Mouse (Mus musculus) heart, embryonic 14.5 days (tissue): ENCODE results near the gene Nr4a1. TPM values are rescaled to one million over a fixed set of nuclear protein-coding genes. Genes with fewer than 3 reads are reported as not detected.
A peak's percentile ranks its signal among the peaks of the same experiment; 100 is the strongest.

Source experiments
- ATAC-seq: fragments of 200-750 bp; cut with Nextera tagmentation; 2 replicates; pipeline ENCODE4 v1.8.0; 2017; ENCODE audit warnings: low read depth, moderate TSS enrichment; ENCODE audit not compliant: insufficient number of reproducible peaks, insufficient read depth, low FRiP score
- H3K27ac ChIP-seq, 2 experiments: fragments of 200-500 bp in 1 of 2; fragments of 300-500 bp in 1 of 2; sonication (generic) in 1 of 2; replicated peaks in 1 of 2; 2 replicates each; pipeline ENCODE4 v1.5.1; 2012 to 2014; ENCODE audit warnings: low read depth in 2 of 2, low read length in 2 of 2, control low read depth in 1 of 2, mild to moderate bottlenecking in 1 of 2, mixed read lengths in 1 of 2; ENCODE audit not compliant: control insufficient read depth in 1 of 2, insufficient read depth in 1 of 2
- H3K27me3 ChIP-seq: fragments of 300-500 bp; sonication (generic); 2 replicates; pipeline ENCODE4 v1.6.1; 2014; ENCODE audit warnings: mild to moderate bottlenecking, low read length, control low read depth; ENCODE audit not compliant: control insufficient read depth, insufficient read depth
- H3K36me3 ChIP-seq: fragments of 300-500 bp; sonication (generic); 2 replicates; pipeline ENCODE4 v1.6.1; 2014; ENCODE audit warnings: mild to moderate bottlenecking, control low read depth, low read length, mixed read lengths; ENCODE audit not compliant: control insufficient read depth, insufficient read depth
- H3K4me1 ChIP-seq, 2 experiments: fragments of 200-500 bp in 1 of 2; fragments of 300-500 bp in 1 of 2; sonication (generic) in 1 of 2; 2 replicates each; pipeline ENCODE4 v1.6.1; 2012 to 2014; ENCODE audit warnings: low read length in 2 of 2, control low read depth in 1 of 2, mixed read lengths in 1 of 2; ENCODE audit not compliant: control insufficient read depth in 2 of 2, insufficient read depth in 2 of 2
- H3K4me2 ChIP-seq: fragments of 300-500 bp; sonication (generic); 2 replicates; pipeline ENCODE4 v1.6.1; 2014; ENCODE audit warnings: mild to moderate bottlenecking, low read length
- H3K4me3 ChIP-seq, 2 experiments: fragments of 200-500 bp in 1 of 2; fragments of 300-500 bp in 1 of 2; sonication (generic) in 1 of 2; 2 replicates each; pipeline ENCODE4 v1.5.1; 2012 to 2014; ENCODE audit warnings: low read length in 2 of 2, mild to moderate bottlenecking in 2 of 2, control low read depth in 1 of 2, low read depth in 1 of 2, moderate library complexity in 1 of 2; ENCODE audit not compliant: control insufficient read depth in 1 of 2, insufficient read depth in 1 of 2
- H3K9ac ChIP-seq: fragments of 300-500 bp; sonication (generic); 2 replicates; pipeline ENCODE4 v1.6.1; 2014; ENCODE audit warnings: mild to moderate bottlenecking, low read length
- H3K9me3 ChIP-seq: fragments of 300-500 bp; sonication (generic); 2 replicates; pipeline ENCODE4 v1.6.1; 2016; ENCODE audit warnings: low read length, control low read depth; ENCODE audit not compliant: control insufficient read depth
- WGBS: fragments of 180-500 bp; shearing (Covaris S2); extraction: QIAGEN DNeasy Blood & Tissue Kit; methylation state at CpG from one replicate; pipeline ENCODE4 v1.1.7; 2014; 5-methylcytosine and 5-hydroxymethylcytosine counted together
- polyA plus RNA-seq: library from polyadenylated mRNA; unstranded; fragments of >200 nt; fragmentation: Nextera tagmentation; extraction: Ambion mirVana; gene quantifications from 2 replicates; pipeline ENCODE4 v1.2.1, GENCODE M21; 2014

Gene Nr4a1
- polyA plus RNA-seq, 1 experiment from 2014 or later: 6.6 TPM

GRCm38 (mm10) chr15:101241236-101241635 is 12.8 kb upstream of the Nr4a1 start:
- peak overlapping the region; percentile 21 to 27 for H3K4me3 ChIP-seq
- no peaks in the 10 kb centered on the region for H3K27me3 ChIP-seq
- 14% methylated on average over 9 of the region's 9 CpGs for WGBS
- H3K4me2 ChIP-seq: peak overlapping the region; percentile 60
- peak overlapping the region; percentile 62 for H3K9ac ChIP-seq
- peak; percentile 52 for ATAC-seq
- no peaks in the 10 kb centered on the region for H3K9me3 ChIP-seq
- H3K36me3 ChIP-seq: no peaks in the 10 kb centered on the region
- H3K27ac ChIP-seq: peak overlapping the region; percentile 99
- peaks cover 18 to 37% of the 10 kb centered on the region in 2 experiments for H3K4me1 ChIP-seq

DNA sequence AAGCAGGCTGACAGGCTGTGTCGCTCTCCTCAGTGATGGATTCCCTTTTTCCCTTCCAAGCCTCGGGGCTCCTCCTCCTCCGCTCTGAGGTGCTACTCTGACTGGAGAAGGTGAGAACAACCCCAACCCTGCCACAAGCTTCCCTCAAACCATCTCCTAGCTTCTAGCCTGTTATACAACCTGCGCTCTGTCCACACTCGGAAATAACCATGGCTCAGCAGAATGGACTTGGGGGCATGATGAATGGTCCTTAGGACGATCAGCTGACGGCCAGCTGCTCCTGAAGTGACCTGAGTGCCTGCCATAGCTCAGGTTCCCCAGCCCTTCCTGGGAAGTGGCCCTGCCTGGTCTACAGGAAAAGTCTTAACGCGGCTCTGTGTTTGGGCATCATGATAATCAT is 12.2 kb upstream of the Nr4a1 start:
- H3K4me3 ChIP-seq: peak overlapping the region in 1 of 2 experiments; percentile 27; a peak in 1 of 4 replicates
- no peak for ATAC-seq
- peak overlapping the region; percentile 99 for H3K27ac ChIP-seq
- peaks cover 22 to 39% of the 10 kb centered on the region in 2 experiments for H3K4me1 ChIP-seq
- H3K4me2 ChIP-seq: peak overlapping the region; percentile 60
- peak overlapping the region; percentile 62 for H3K9ac ChIP-seq
- H3K36me3 ChIP-seq: no peaks in the 10 kb centered on the region
- H3K27me3 ChIP-seq: no peaks in the 10 kb centered on the region
- 44% methylated on average over 9 of the region's 9 CpGs for WGBS
- no peaks in the 10 kb centered on the region for H3K9me3 ChIP-seq

- H3K9ac ChIP-seq: peak overlapping the region; percentile 62; the same call in 1 of the 2 replicates
- WGBS: 18% methylated on average over 8 of the region's 8 CpGs
- ATAC-seq: no peak
These were observed 11.4 kb upstream of the Nr4a1 start for GRCm38 (mm10) chr15:101242645-101243044.

GRCm38 (mm10) chr15:101244012-101244411 is 10.1 kb upstream of the Nr4a1 start:
- H3K9me3 ChIP-seq: no peaks in the 10 kb centered on the region
- 60% methylated on average over 3 of the region's 3 CpGs for WGBS
- no peak overlapping the region for H3K9ac ChIP-seq
- peaks cover 34 to 55% of the 10 kb centered on the region in 2 experiments for H3K4me1 ChIP-seq
- H3K4me2 ChIP-seq: no peak overlapping the region
- H3K27me3 ChIP-seq: no peaks in the 10 kb centered on the region
- H3K4me3 ChIP-seq: no peak overlapping the region
- no peak for ATAC-seq
- no peaks in the 10 kb centered on the region for H3K36me3 ChIP-seq
- no peak overlapping the region for H3K27ac ChIP-seq

More at GRCm38 (mm10) chr15:101242645-101243044, 11.4 kb upstream of the Nr4a1 start:
- Histone ChIP-seq H3K27me3 (no peaks in the 10 kb centered on the region), H3K36me3 (no peaks in the 10 kb centered on the region), H3K4me2 (0 out of 2 replicates have a peak overlapping the region, but pooled peaks have one; percentile 17), H3K9me3 (no peaks in the 10 kb centered on the region), H3K27ac (peak overlapping the region; percentile 99), H3K4me3 (no peak overlapping the region), H3K4me1 (peaks cover 27 to 47% of the 10 kb centered on the region in 2 experiments)

GRCm38 (mm10) chr15:101246231-101247154 is 7.6 kb upstream of the Nr4a1 start:
- H3K4me1 ChIP-seq: peaks cover 33 to 45% of the 10 kb centered on the region in 2 experiments
- no peaks in the 10 kb centered on the region for H3K27me3 ChIP-seq
- H3K4me3 ChIP-seq: peak overlapping the region; percentile 37 to 61
- H3K36me3 ChIP-seq: no peaks in the 10 kb centered on the region
- H3K9ac ChIP-seq: peak overlapping the region; percentile 72
- H3K9me3 ChIP-seq: no peaks in the 10 kb centered on the region
- peak overlapping the region; percentile 67 for H3K4me2 ChIP-seq
- peak; percentile 95 for ATAC-seq
- WGBS: 1% methylated on average over 55 of the region's 56 CpGs
- peak overlapping the region; percentile 93 to 98 for H3K27ac ChIP-seq

DNA sequence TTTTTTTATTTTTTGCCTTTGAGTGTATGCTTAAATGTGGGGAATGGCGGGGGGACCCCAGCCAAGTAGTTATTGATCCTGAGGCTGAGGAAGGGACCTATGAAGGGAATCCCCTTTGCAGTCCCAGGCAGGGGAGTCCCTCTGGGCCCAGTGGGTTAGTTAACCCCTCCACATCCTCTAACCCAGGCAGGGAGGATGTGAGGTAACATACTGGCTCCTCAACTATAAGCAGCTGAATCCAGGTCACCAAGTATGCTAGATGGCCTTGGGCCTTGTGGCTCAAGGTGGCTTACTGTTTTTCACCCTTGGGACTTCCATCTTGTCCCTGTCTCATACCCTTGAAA is 6.9 kb upstream of the Nr4a1 start:
- H3K27ac ChIP-seq: peak overlapping the region; percentile 93 to 98
- peak overlapping the region; percentile 67 for H3K4me2 ChIP-seq
- H3K9ac ChIP-seq: peak overlapping the region; percentile 72; the same call in 1 of the 2 replicates
- H3K9me3 ChIP-seq: no peaks in the 10 kb centered on the region
- 94% methylated on average over 1 of the region's 1 CpGs for WGBS
- H3K4me3 ChIP-seq: peak overlapping the region in 1 of 2 experiments; percentile 37; a peak in 1 of 4 replicates
- ATAC-seq: no peak
- peaks cover 27 to 38% of the 10 kb centered on the region in 2 experiments for H3K4me1 ChIP-seq
- H3K36me3 ChIP-seq: no peaks in the 10 kb centered on the region
- no peaks in the 10 kb centered on the region for H3K27me3 ChIP-seq

GRCm38 (mm10) chr15:101248029-101248710 is 5.9 kb upstream of the Nr4a1 start:
- no peaks in the 10 kb centered on the region for H3K36me3 ChIP-seq
- H3K4me2 ChIP-seq: peak overlapping the region; percentile 26; the same call in 1 of the 2 replicates
- no peak for ATAC-seq
- H3K27ac ChIP-seq: peak overlapping the region; percentile 93 to 95
- H3K4me1 ChIP-seq: peaks cover 23 to 34% of the 10 kb centered on the region in 2 experiments
- H3K27me3 ChIP-seq: no peaks in the 10 kb centered on the region
- peak overlapping the region; percentile 57 for H3K9ac ChIP-seq
- H3K4me3 ChIP-seq: no peak overlapping the region
- H3K9me3 ChIP-seq: no peaks in the 10 kb centered on the region
- 13% methylated on average over 5 of the region's 5 CpGs for WGBS
